Mouse (Mus musculus): ENCODE measurements around the gene Zfp282. TPM values are rescaled to one million over a fixed set of nuclear protein-coding genes. Genes with fewer than 3 reads are reported as not detected.

Gene Zfp282
- polyA plus RNA-seq, 1 experiment = 22.4 TPM

DNA sequence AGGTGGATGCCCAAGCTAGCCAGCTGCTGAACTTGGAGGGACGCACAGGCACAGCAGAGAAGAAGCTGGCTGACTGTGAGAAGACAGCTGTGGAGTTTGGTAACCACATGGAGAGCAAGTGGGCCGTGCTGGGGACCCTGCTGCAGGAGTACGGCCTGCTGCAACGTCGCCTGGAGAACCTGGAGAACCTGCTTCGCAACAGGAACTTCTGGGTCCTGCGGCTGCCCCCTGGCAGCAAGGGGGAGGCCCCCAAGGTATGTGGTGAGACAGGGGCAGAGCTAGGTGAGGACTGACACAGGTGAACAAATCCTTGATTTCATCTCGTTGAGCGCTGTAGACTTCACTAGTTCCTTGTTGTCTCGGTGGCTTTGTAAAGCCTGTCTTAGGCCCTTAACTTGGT lies 3.2 kb downstream of the Zfp282 start:
- peaks cover 38% of the 10 kb centered on the region for H3K36me3 ChIP-seq (ENCODE audit: control insufficient read depth, insufficient read depth)
- no peak for TF ChIP-seq MYOD1 (IDR thresholded peaks at IDR 0.05; ENCODE audit: control insufficient read depth in 1 of 3, insufficient read length in 2 of 3, low read depth in 2 of 3)
- peak in 1 of 3 experiments; percentile 44 for TF ChIP-seq MYOG (IDR thresholded peaks at IDR 0.05; ENCODE audit: control insufficient read depth in 1 of 3, insufficient read depth in 1 of 3, insufficient read length in 2 of 3, low read depth in 2 of 3)
- H3K79me2 ChIP-seq (ENCODE audit: control insufficient read depth, insufficient read depth) = peaks cover 53% of the 10 kb centered on the region
- H3ac ChIP-seq (ENCODE audit: control insufficient read depth, insufficient read length) = no peak overlapping the region
- H3K4me3 ChIP-seq = peak overlapping the region; percentile 73
- H3K27me3 ChIP-seq (ENCODE audit: control insufficient read depth, insufficient read depth, insufficient read length) = no peaks in the 10 kb centered on the region
- H3K4me2 ChIP-seq (ENCODE audit: low read depth) = peak overlapping the region; percentile 75

DNA sequence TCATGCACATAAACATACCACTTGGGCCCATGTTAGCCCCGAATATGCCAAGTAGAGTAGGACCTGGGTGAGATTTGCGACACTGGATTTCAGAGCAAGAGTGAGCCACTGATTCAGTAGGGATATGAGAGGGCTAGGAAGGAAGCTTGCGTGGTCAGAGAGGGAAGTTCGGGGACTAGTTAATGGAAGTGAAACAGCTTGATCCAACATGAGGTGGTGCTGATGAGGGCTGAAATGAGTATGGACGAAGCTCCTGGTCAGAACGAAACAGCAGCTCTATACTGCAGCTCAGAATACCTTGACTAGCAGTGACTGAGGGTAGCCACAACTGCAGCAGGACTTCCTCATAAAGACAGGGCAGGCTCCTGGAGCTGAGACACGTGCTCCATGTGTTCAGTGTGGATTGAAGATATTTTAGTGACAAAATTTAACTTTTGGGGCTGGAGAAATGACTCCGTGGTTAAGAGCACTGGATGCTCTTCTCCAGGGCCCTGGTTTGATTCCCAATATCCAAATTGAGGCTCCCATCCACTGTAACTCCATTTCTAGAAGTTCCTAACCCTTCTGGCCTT lies 11.9 kb downstream of the Zfp282 start:
- no peak overlapping the region for H3ac ChIP-seq (ENCODE audit: control insufficient read depth, insufficient read length)

DNA sequence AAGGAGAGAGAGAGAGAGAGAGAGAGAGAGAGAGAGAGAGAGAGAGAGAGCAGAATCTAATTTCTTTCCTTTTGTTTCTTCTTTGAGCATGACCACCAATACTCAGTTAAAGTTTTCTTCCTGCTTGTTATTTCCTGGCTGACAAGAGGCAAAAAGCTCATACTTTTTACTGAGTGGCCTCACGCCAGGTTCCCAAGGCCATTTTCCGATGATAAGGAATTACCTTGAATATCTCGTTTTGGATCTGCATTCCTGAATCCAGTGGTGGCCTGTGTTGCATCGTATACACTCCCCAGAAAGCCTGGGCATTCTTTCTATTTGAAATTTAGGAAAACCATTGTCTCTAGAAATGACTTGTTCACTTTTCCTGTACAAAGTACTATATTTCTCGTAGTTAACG lies 22.4 kb downstream of the Zfp282 start:
- no peaks in the 10 kb centered on the region for H3K27me3 ChIP-seq (ENCODE audit: control insufficient read depth, insufficient read depth, insufficient read length)
- H3K79me2 ChIP-seq (ENCODE audit: control insufficient read depth, insufficient read depth) = no peaks in the 10 kb centered on the region
- peaks cover 61% of the 10 kb centered on the region for H3K36me3 ChIP-seq (ENCODE audit: control insufficient read depth, insufficient read depth)
- no peak for TF ChIP-seq E2F4 (IDR thresholded peaks at IDR 0.05; ENCODE audit: insufficient read depth)
- TF ChIP-seq POLR2AphosphoS2 (IDR thresholded peaks at IDR 0.05; ENCODE audit: insufficient read length, low read depth) = no peak
- no peak for TF ChIP-seq REST (IDR thresholded peaks at IDR 0.05; ENCODE audit: insufficient read depth, insufficient read length)
- no peak for TF ChIP-seq CEBPB (IDR thresholded peaks at IDR 0.05; ENCODE audit: insufficient read depth, poor library complexity, severe bottlenecking)
- no peak for TF ChIP-seq MYOG (IDR thresholded peaks at IDR 0.05; ENCODE audit: control insufficient read depth in 1 of 3, insufficient read depth in 1 of 3, insufficient read length in 2 of 3, low read depth in 2 of 3)
- TF ChIP-seq MAX (IDR thresholded peaks at IDR 0.05; ENCODE audit: low read depth) = no peak
- no peak for TF ChIP-seq MYOD1 (IDR thresholded peaks at IDR 0.05; ENCODE audit: control insufficient read depth in 1 of 3, insufficient read length in 2 of 3, low read depth in 2 of 3)
- no peak for TF ChIP-seq USF1 (IDR thresholded peaks at IDR 0.05; ENCODE audit: low read depth)
- no peak for TF ChIP-seq POLR2A (IDR thresholded peaks at IDR 0.05; ENCODE audit: insufficient read length, low read depth)
- no peak overlapping the region for H3K4me2 ChIP-seq (ENCODE audit: low read depth)
- no peak overlapping the region for H3ac ChIP-seq (ENCODE audit: control insufficient read depth, insufficient read length)
- no peak overlapping the region for H3K4me3 ChIP-seq

More for the DNA sequence above, 11.9 kb downstream of the Zfp282 start:
- Histone ChIP-seq H3K79me2 (ENCODE audit: control insufficient read depth, insufficient read depth) (peaks cover 28% of the 10 kb centered on the region), H3K27me3 (ENCODE audit: control insufficient read depth, insufficient read depth, insufficient read length) (no peaks in the 10 kb centered on the region), H3K4me2 (ENCODE audit: low read depth) (no peak overlapping the region), H3K4me3 (no peak overlapping the region), H3K36me3 (ENCODE audit: control insufficient read depth, insufficient read depth) (peaks cover 55% of the 10 kb centered on the region)
- TF ChIP-seq MYOG (IDR thresholded peaks at IDR 0.05; ENCODE audit: control insufficient read depth in 1 of 3, insufficient read depth in 1 of 3, insufficient read length in 2 of 3, low read depth in 2 of 3) (no peak), E2F4 (IDR thresholded peaks at IDR 0.05; ENCODE audit: insufficient read depth) (no peak), USF1 (IDR thresholded peaks at IDR 0.05; ENCODE audit: low read depth) (no peak), TCF3 (IDR thresholded peaks at IDR 0.05; ENCODE audit: insufficient read length, low read depth) (no peak), MAX (IDR thresholded peaks at IDR 0.05; ENCODE audit: low read depth) (no peak), POLR2AphosphoS2 (IDR thresholded peaks at IDR 0.05; ENCODE audit: insufficient read length, low read depth) (no peak)

DNA sequence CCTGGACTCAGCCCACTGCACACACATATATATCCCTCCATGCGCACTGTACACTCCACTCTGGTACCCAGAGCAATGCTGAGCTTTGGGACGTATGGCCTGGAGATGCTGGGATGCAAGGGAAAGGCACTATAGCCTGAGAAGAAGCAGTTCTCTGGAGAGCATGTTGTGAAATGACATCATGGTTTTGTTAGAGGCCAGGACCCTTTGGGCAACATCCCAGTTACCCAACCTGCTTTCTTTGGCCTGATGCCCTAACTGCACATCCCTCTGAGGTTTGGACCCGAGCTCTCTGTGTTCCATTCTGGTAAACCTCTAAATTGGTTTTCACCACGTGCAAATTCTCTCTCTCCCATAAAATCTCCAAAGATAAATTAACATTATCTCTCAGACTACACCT lies 26.6 kb downstream of the Zfp282 start:
- H3K4me2 ChIP-seq (ENCODE audit: low read depth) = no peak overlapping the region
- H3ac ChIP-seq (ENCODE audit: control insufficient read depth, insufficient read length) = no peak overlapping the region
- H3K36me3 ChIP-seq (ENCODE audit: control insufficient read depth, insufficient read depth) = peaks cover 61% of the 10 kb centered on the region
- no peak for TF ChIP-seq MAX (IDR thresholded peaks at IDR 0.05; ENCODE audit: low read depth)
- TF ChIP-seq TCF12 (IDR thresholded peaks at IDR 0.05; ENCODE audit: insufficient read depth, poor library complexity, severe bottlenecking) = no peak
- no peak for TF ChIP-seq SRF (IDR thresholded peaks at IDR 0.05; ENCODE audit: control insufficient read depth, insufficient read length, low read depth)
- no peak for TF ChIP-seq CEBPB (IDR thresholded peaks at IDR 0.05; ENCODE audit: insufficient read depth, poor library complexity, severe bottlenecking)
- no peak for TF ChIP-seq REST (IDR thresholded peaks at IDR 0.05; ENCODE audit: insufficient read depth, insufficient read length)
- TF ChIP-seq MYOD1 (IDR thresholded peaks at IDR 0.05; ENCODE audit: control insufficient read depth in 1 of 3, insufficient read length in 2 of 3, low read depth in 2 of 3) = no peak
- TF ChIP-seq MYOG (IDR thresholded peaks at IDR 0.05; ENCODE audit: control insufficient read depth in 1 of 3, insufficient read depth in 1 of 3, insufficient read length in 2 of 3, low read depth in 2 of 3) = no peak
- no peak for TF ChIP-seq POLR2A (IDR thresholded peaks at IDR 0.05; ENCODE audit: insufficient read length, low read depth)
- TF ChIP-seq POLR2AphosphoS2 (IDR thresholded peaks at IDR 0.05; ENCODE audit: insufficient read length, low read depth) = no peak
- no peak for TF ChIP-seq USF1 (IDR thresholded peaks at IDR 0.05; ENCODE audit: low read depth)
- no peak for TF ChIP-seq E2F4 (IDR thresholded peaks at IDR 0.05; ENCODE audit: insufficient read depth)
- TF ChIP-seq TCF3 (IDR thresholded peaks at IDR 0.05; ENCODE audit: insufficient read length, low read depth) = no peak
- no peaks in the 10 kb centered on the region for H3K27me3 ChIP-seq (ENCODE audit: control insufficient read depth, insufficient read depth, insufficient read length)
- no peaks in the 10 kb centered on the region for H3K79me2 ChIP-seq (ENCODE audit: control insufficient read depth, insufficient read depth)
- no peak overlapping the region for H3K4me3 ChIP-seq

DNA sequence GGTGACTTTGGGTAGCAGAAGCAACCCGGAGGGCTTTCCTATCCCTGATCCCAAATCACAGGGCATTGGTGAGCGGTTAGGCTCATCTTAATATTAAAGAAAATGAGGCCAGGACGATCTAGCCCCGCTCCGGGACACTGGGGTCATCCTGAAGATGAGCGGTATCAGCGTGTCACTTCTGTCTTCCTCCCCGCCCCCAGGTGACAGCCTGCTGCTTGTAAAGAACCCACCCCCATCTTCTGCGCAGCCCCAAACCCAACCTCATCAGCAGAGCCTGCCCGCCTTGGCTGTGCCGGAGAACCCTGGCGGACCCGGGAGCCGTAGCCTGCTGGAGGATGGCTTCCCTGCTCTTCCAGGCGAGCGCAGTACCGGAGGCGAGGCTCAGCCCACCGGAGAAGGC lies 27.4 kb downstream of the Zfp282 start:
- H3K79me2 ChIP-seq (ENCODE audit: control insufficient read depth, insufficient read depth) = no peaks in the 10 kb centered on the region
- no peaks in the 10 kb centered on the region for H3K27me3 ChIP-seq (ENCODE audit: control insufficient read depth, insufficient read depth, insufficient read length)
- H3K4me3 ChIP-seq = no peak overlapping the region
- no peak overlapping the region for H3K4me2 ChIP-seq (ENCODE audit: low read depth)
- no peak for TF ChIP-seq MYOD1 (IDR thresholded peaks at IDR 0.05; ENCODE audit: control insufficient read depth in 1 of 3, insufficient read length in 2 of 3, low read depth in 2 of 3)
- no peak for TF ChIP-seq MAX (IDR thresholded peaks at IDR 0.05; ENCODE audit: low read depth)
- TF ChIP-seq POLR2A (IDR thresholded peaks at IDR 0.05; ENCODE audit: insufficient read length, low read depth) = no peak
- TF ChIP-seq SRF (IDR thresholded peaks at IDR 0.05; ENCODE audit: control insufficient read depth, insufficient read length, low read depth) = no peak
- no peak for TF ChIP-seq USF1 (IDR thresholded peaks at IDR 0.05; ENCODE audit: low read depth)
- no peak overlapping the region for H3ac ChIP-seq (ENCODE audit: control insufficient read depth, insufficient read length)
- peaks cover 57% of the 10 kb centered on the region for H3K36me3 ChIP-seq (ENCODE audit: control insufficient read depth, insufficient read depth)
